Mouse (Mus musculus): ENCODE data around the gene Ccdc174.

Ccdc174 gene

DNA sequence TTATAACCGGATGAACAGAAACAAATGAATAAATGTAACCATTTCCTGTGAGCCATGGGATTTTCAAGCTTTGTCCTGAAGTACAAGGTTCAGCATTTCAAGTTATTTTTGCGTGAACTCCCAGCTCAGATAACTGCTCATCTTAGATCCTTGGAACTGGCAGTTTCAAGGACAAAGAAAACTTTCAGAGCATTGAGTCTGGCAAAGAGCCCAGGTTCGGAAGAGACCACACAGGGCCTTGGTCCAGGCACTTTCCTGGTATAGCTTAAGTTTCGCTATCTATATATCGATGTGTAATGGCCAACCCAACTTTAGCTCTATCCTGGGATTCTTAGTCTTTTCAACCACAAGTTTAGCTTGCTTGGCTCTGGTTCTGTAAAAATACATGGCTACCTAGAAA, 53.4 kb downstream of the Ccdc174 start:
- DNase-seq (ENCODE audit: low spot score): no peak

DNA sequence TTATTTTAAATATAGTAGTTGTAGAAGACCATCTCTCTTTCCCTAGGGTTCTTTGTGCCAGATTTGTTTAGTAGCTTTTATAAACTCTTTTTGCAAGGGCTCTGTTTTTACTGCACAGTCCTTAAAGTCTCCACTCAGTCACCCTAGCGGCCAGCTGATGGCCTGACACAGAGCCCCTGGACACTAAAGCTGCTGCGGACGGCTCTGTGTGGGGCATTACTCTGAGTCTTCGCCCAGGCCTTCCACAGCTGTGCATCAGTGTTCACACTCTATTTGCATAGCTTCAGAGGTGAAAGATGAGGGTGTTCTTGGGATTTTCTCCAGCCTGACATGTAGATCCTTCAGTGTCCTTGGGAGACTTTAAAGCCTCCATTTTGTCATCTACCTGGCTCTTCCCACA, 60.6 kb downstream of the Ccdc174 start:
- no peak for DNase-seq (ENCODE audit: low spot score)

DNA sequence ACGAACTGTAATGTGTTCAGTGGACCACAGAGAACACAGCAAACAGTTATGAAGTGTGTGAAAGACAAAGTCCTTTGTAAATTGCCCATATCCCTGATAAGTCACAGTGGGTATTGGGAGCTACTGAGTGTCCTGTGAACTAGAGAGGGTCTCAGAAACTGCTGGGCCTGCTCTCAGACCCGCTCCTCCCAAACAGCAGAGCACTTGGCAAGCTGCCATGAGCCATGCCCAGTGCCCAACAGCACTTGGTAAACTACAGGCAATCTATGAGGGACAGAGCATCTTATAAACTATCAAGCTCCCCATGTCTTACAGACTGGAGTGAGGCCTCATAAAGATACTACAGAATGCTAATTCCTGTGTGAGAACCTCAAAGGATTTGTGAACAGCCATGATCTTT, 70.6 kb downstream of the Ccdc174 start:
- no peak for DNase-seq (ENCODE audit: low spot score)

Measured in spleen, adult 12 weeks (tissue).